Mouse (Mus musculus) thymus, adult 2 months (tissue): Measurements from ENCODE around the gene Vsig4.

Experiments used
- CTCF ChIP-seq: fragments of 200-500 bp; IDR thresholded peaks from 2 replicates; pipeline ENCODE4 v1.5.1; 2012; ENCODE audit warnings: mild to moderate bottlenecking, control low read depth, low read length, moderate library complexity, borderline replicate concordance; ENCODE audit not compliant: control insufficient read depth, poor library complexity, insufficient read depth; ENCODE audit errors: extremely low read depth
- POLR2A ChIP-seq: fragments of 200-500 bp; IDR thresholded peaks from 2 replicates; pipeline ENCODE4 v1.6.1; 2012; ENCODE audit warnings: mild to moderate bottlenecking, low read length, control low read depth, moderate library complexity; ENCODE audit not compliant: control insufficient read depth, poor library complexity, insufficient read depth; ENCODE audit errors: extremely low read depth

DNA sequence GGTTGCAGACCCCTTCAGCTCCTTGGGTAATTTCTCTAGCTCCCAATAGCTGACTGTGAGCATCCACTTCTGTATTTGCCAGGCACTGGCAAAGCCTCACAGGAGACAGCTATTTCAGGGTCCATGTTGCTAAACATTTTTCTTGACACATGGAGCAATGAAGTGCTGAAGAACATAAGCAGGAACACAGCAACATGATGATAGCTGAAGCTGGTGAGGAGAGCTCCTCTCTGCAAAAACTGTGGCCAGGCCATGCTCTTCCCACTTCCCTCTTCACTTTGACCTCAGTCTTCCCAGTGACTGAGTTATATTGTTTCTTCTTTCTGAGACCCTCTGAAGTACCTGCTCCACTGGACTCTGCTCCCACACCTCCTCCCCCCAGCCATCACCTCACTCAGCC lies 67.8 kb downstream of the Vsig4 start:
- TF ChIP-seq POLR2A (no peak), CTCF (no peak)
